Mouse (Mus musculus): ENCODE results near the gene Slc47a1. TPM values are rescaled to one million over a fixed set of nuclear protein-coding genes. Genes with fewer than 3 reads are reported as not detected.

The Slc47a1 gene
- polyA plus RNA-seq, 1 experiment from 2014 or later, result 20.6 TPM

- no peak overlapping the region for H3K4me3 ChIP-seq
- H3K9ac ChIP-seq, result no peak overlapping the region
- no peaks in the 10 kb centered on the region for H3K9me3 ChIP-seq (replicated peaks)
- no peaks in the 10 kb centered on the region for H3K4me1 ChIP-seq (replicated peaks)
- ATAC-seq (replicated peaks; ENCODE audit: insufficient number of reproducible peaks, insufficient read depth, low FRiP score, low read depth), result no peak
- WGBS, result 11% methylated on average over 8 of the region's 8 CpGs
- no peaks in the 10 kb centered on the region for H3K36me3 ChIP-seq
- peaks cover 3% of the 10 kb centered on the region; the same call in 1 of the 2 replicates for H3K27me3 ChIP-seq
- no peak overlapping the region for H3K27ac ChIP-seq
- no peak overlapping the region for H3K4me2 ChIP-seq
These were observed 28.8 kb downstream of the Slc47a1 start for GRCm38 (mm10) chr11:61349337-61349736.

- no peaks in the 10 kb centered on the region for H3K9me3 ChIP-seq (replicated peaks)
- no peak overlapping the region for H3K9ac ChIP-seq
- peaks cover 12% of the 10 kb centered on the region for H3K4me1 ChIP-seq (replicated peaks)
- H3K4me3 ChIP-seq, result no peak overlapping the region
- no peak overlapping the region for H3K4me2 ChIP-seq
- no peaks in the 10 kb centered on the region for H3K36me3 ChIP-seq
- WGBS, result 65% methylated on average over 8 of the region's 8 CpGs
- peaks cover 23% of the 10 kb centered on the region for H3K27me3 ChIP-seq
- H3K27ac ChIP-seq, result no peak overlapping the region
- no peak for ATAC-seq (replicated peaks; ENCODE audit: insufficient number of reproducible peaks, insufficient read depth, low FRiP score, low read depth)
These were observed 32.0 kb downstream of the Slc47a1 start for GRCm38 (mm10) chr11:61346133-61346532.

GRCm38 (mm10) chr11:61342505-61343420 lies 35.4 kb downstream of the Slc47a1 start, which contains the start of gene Slc47a2:
Slc47a2 (minus strand) TSS chr11:61342860.
- WGBS, result 3% methylated on average over 61 of the region's 61 CpGs
- Histone ChIP-seq H3K36me3 (no peaks in the 10 kb centered on the region), H3K4me3 (peak within 1 kb of the TSS; percentile 43), H3K4me2 (peak within 1 kb of the TSS; percentile 69), H3K9ac (peak within 1 kb of the TSS; percentile 30), H3K27me3 (peaks cover 30% of the 10 kb centered on the region), H3K4me1 (replicated peaks) (peaks cover 12% of the 10 kb centered on the region), H3K9me3 (replicated peaks) (no peaks in the 10 kb centered on the region), H3K27ac (no peak within 1 kb of the TSS)
- ATAC-seq (replicated peaks; ENCODE audit: insufficient number of reproducible peaks, insufficient read depth, low FRiP score, low read depth), result 0 out of 2 replicates have a peak, but pooled peaks have one; percentile 35

GRCm38 (mm10) chr11:61341971-61342370 lies 36.2 kb downstream of the Slc47a1 start:
- Histone ChIP-seq H3K27me3 (peaks cover 30% of the 10 kb centered on the region), H3K4me2 (peak overlapping the region; percentile 69), H3K27ac (no peak overlapping the region), H3K36me3 (no peaks in the 10 kb centered on the region), H3K4me3 (peak overlapping the region; percentile 43), H3K9ac (no peak overlapping the region), H3K4me1 (replicated peaks) (peaks cover 12% of the 10 kb centered on the region), H3K9me3 (replicated peaks) (no peaks in the 10 kb centered on the region)
- 18% methylated on average over 10 of the region's 10 CpGs for WGBS
- no peak for ATAC-seq (replicated peaks; ENCODE audit: insufficient number of reproducible peaks, insufficient read depth, low FRiP score, low read depth)

- 70% methylated on average over 4 of the region's 4 CpGs for WGBS
- Histone ChIP-seq H3K4me3 (no peak overlapping the region), H3K9me3 (replicated peaks) (no peaks in the 10 kb centered on the region), H3K9ac (no peak overlapping the region), H3K27ac (no peak overlapping the region), H3K27me3 (peaks cover 30% of the 10 kb centered on the region), H3K36me3 (no peaks in the 10 kb centered on the region), H3K4me2 (no peak overlapping the region), H3K4me1 (replicated peaks) (peaks cover 12% of the 10 kb centered on the region)
- no peak for ATAC-seq (replicated peaks; ENCODE audit: insufficient number of reproducible peaks, insufficient read depth, low FRiP score, low read depth)
These were observed 36.9 kb downstream of the Slc47a1 start for GRCm38 (mm10) chr11:61341233-61341632.

GRCm38 (mm10) chr11:61340374-61340773 lies 37.8 kb downstream of the Slc47a1 start:
- H3K4me1 ChIP-seq (replicated peaks), result peaks cover 12% of the 10 kb centered on the region
- H3K27me3 ChIP-seq, result peaks cover 30% of the 10 kb centered on the region
- no peaks in the 10 kb centered on the region for H3K36me3 ChIP-seq
- WGBS, result 89% methylated on average over 4 of the region's 4 CpGs
- H3K4me2 ChIP-seq, result no peak overlapping the region
- no peaks in the 10 kb centered on the region for H3K9me3 ChIP-seq (replicated peaks)
- H3K27ac ChIP-seq, result no peak overlapping the region
- H3K4me3 ChIP-seq, result no peak overlapping the region
- H3K9ac ChIP-seq, result no peak overlapping the region
- no peak for ATAC-seq (replicated peaks; ENCODE audit: insufficient number of reproducible peaks, insufficient read depth, low FRiP score, low read depth)

GRCm38 (mm10) chr11:61337586-61337985 lies 40.6 kb downstream of the Slc47a1 start:
- H3K27me3 ChIP-seq, result peaks cover 18% of the 10 kb centered on the region
- no peak for ATAC-seq (replicated peaks; ENCODE audit: insufficient number of reproducible peaks, insufficient read depth, low FRiP score, low read depth)
- H3K27ac ChIP-seq, result no peak overlapping the region
- no peak overlapping the region for H3K9ac ChIP-seq
- H3K4me3 ChIP-seq, result no peak overlapping the region
- no peaks in the 10 kb centered on the region for H3K36me3 ChIP-seq
- WGBS, result 62% methylated on average over 10 of the region's 10 CpGs
- H3K4me1 ChIP-seq (replicated peaks), result peaks cover 9% of the 10 kb centered on the region
- H3K4me2 ChIP-seq, result no peak overlapping the region
- H3K9me3 ChIP-seq (replicated peaks), result no peaks in the 10 kb centered on the region

- no peak; the same call in 1 of the 2 replicates for ATAC-seq (replicated peaks; ENCODE audit: insufficient number of reproducible peaks, insufficient read depth, low FRiP score, low read depth)
- H3K9me3 ChIP-seq (replicated peaks), result no peaks in the 10 kb centered on the region
- 42% methylated on average over 10 of the region's 10 CpGs for WGBS
These were observed 57.0 kb downstream of the Slc47a1 start for GRCm38 (mm10) chr11:61320904-61321687.

GRCm38 (mm10) chr11:61319923-61320567 lies 58.1 kb downstream of the Slc47a1 start:
- Histone ChIP-seq H3K27me3 (no peaks in the 10 kb centered on the region), H3K4me1 (replicated peaks) (peaks cover 22% of the 10 kb centered on the region), H3K36me3 (no peaks in the 10 kb centered on the region), H3K9me3 (replicated peaks) (no peaks in the 10 kb centered on the region), H3K4me2 (peak overlapping the region; percentile 33), H3K9ac (no peak overlapping the region), H3K4me3 (no peak overlapping the region), H3K27ac (peak overlapping the region; percentile 77)
- ATAC-seq (replicated peaks; ENCODE audit: insufficient number of reproducible peaks, insufficient read depth, low FRiP score, low read depth), result peak; percentile 53; the same call in 1 of the 2 replicates
- 45% methylated on average over 3 of the region's 3 CpGs for WGBS

More at GRCm38 (mm10) chr11:61320904-61321687, 57.0 kb downstream of the Slc47a1 start:
- H3K27me3 ChIP-seq, result no peaks in the 10 kb centered on the region
- H3K27ac ChIP-seq, result peak overlapping the region; percentile 62
- H3K4me2 ChIP-seq, result 0 out of 2 replicates have a peak overlapping the region, but pooled peaks have one; percentile 13
- no peak overlapping the region for H3K4me3 ChIP-seq
- H3K9ac ChIP-seq, result no peak overlapping the region
- no peaks in the 10 kb centered on the region for H3K36me3 ChIP-seq
- peaks cover 22% of the 10 kb centered on the region for H3K4me1 ChIP-seq (replicated peaks)

GRCm38 (mm10) chr11:61319233-61319922 lies 58.8 kb downstream of the Slc47a1 start:
- no peak overlapping the region for H3K4me3 ChIP-seq
- peaks cover 22% of the 10 kb centered on the region for H3K4me1 ChIP-seq (replicated peaks)
- H3K4me2 ChIP-seq, result peak overlapping the region; percentile 33
- H3K27me3 ChIP-seq, result no peaks in the 10 kb centered on the region
- ATAC-seq (replicated peaks; ENCODE audit: insufficient number of reproducible peaks, insufficient read depth, low FRiP score, low read depth), result peak; percentile 91
- no peaks in the 10 kb centered on the region for H3K9me3 ChIP-seq (replicated peaks)
- H3K9ac ChIP-seq, result no peak overlapping the region
- 29% methylated on average over 12 of the region's 12 CpGs for WGBS
- H3K27ac ChIP-seq, result peak overlapping the region; percentile 77
- no peaks in the 10 kb centered on the region for H3K36me3 ChIP-seq
